Mouse (Mus musculus) liver, embryonic 14.5 days (tissue): ENCODE measurements at regions not wholly inside any gene's neighbourhood (a gene's known extent, or its start where the extent isn't known, plus 50 kb on each side); places are given as distances from the start of the nearest gene placed in this dataset.

Experiments used
- ATAC-seq: fragments of 200-750 bp; cut with Nextera tagmentation; 2 replicates; pipeline ENCODE4 v1.8.0; 2017; ENCODE audit warnings: moderate number of reproducible peaks, mild to moderate bottlenecking, moderate library complexity; ENCODE audit not compliant: insufficient read depth
- DNase-seq, 3 experiments: peaks; one replicate each; pipeline ENCODE4 v3.0.0-alpha.2; 2012 to 2013; ENCODE audit warnings: low read depth in 3 of 3, low spot score in 3 of 3
- H3K27ac ChIP-seq: fragments of 300-500 bp; sonication (generic); 2 replicates; pipeline ENCODE4 v1.5.1; 2014; ENCODE audit warnings: moderate library complexity, mild to moderate bottlenecking, control low read depth, inconsistent platforms
- H3K27me3 ChIP-seq: fragments of 300-500 bp; sonication (generic); 2 replicates; pipeline ENCODE4 v1.6.1; 2014; ENCODE audit warnings: mild to moderate bottlenecking, low read length, moderate library complexity; ENCODE audit not compliant: control insufficient read depth, insufficient read depth
- H3K36me3 ChIP-seq: fragments of 300-500 bp; sonication (generic); replicated peaks from 2 replicates; pipeline ENCODE4 v1.6.1; 2014; ENCODE audit warnings: low read depth; ENCODE audit not compliant: control insufficient read depth, insufficient read depth
- H3K4me1 ChIP-seq, 2 experiments: fragments of 200-500 bp in 1 of 2; fragments of 300-500 bp in 1 of 2; sonication (generic) in 1 of 2; replicated peaks; 2 replicates each; pipeline ENCODE4 v1.6.1; 2012 to 2014; ENCODE audit warnings: antibody characterized with exemption in 1 of 2, inconsistent platforms in 1 of 2, low read length in 1 of 2; ENCODE audit not compliant: control insufficient read depth in 2 of 2, insufficient read depth in 2 of 2
- H3K4me2 ChIP-seq: fragments of 300-500 bp; sonication (generic); 2 replicates; pipeline ENCODE4 v1.6.1; 2014; ENCODE audit warnings: low read depth, mild to moderate bottlenecking, control low read depth, moderate library complexity
- H3K4me3 ChIP-seq, 2 experiments: fragments of 200-500 bp in 1 of 2; fragments of 300-500 bp in 1 of 2; sonication (generic) in 1 of 2; 2 replicates each; pipeline ENCODE4 v1.5.1; 2012 to 2014; ENCODE audit warnings: low read depth in 2 of 2, low read length in 2 of 2, mild to moderate bottlenecking in 2 of 2, control low read depth in 1 of 2, inconsistent platforms in 1 of 2, moderate library complexity in 1 of 2; ENCODE audit not compliant: insufficient read depth in 1 of 2
- H3K9ac ChIP-seq: fragments of 300-500 bp; sonication (generic); replicated peaks from 2 replicates; pipeline ENCODE4 v1.6.1; 2014; ENCODE audit warnings: mild to moderate bottlenecking, control low read depth, moderate library complexity
- H3K9me3 ChIP-seq: fragments of 300-500 bp; sonication (generic); 2 replicates; pipeline ENCODE4 v1.6.1; 2016; ENCODE audit warnings: low read length, mixed read lengths; ENCODE audit not compliant: control insufficient read depth
- CTCF ChIP-seq: IDR thresholded peaks from 2 replicates; pipeline ENCODE4 v1.5.1; 2016; ENCODE audit warnings: antibody characterized with exemption, low read depth, control low read depth
- EP300 ChIP-seq: IDR thresholded peaks from 2 replicates; pipeline ENCODE4 v1.6.1; 2016; ENCODE audit warnings: antibody characterized with exemption, low read depth
- WGBS: fragments of 180-500 bp; shearing (Covaris S2); extraction: QIAGEN DNeasy Blood & Tissue Kit; methylation state at CpG from one replicate; pipeline ENCODE4 v1.1.7; 2014; ENCODE audit not compliant: insufficient replicate concordance; 5-methylcytosine and 5-hydroxymethylcytosine counted together

GRCm38 (mm10) chr13:16416356-16417019 is 404.8 kb downstream of the Inhba start:
- DNase-seq = no peak
- WGBS = 24% methylated on average over 2 of the region's 2 CpGs
- Histone ChIP-seq H3K4me2 (no peak overlapping the region), H3K27me3 (no peaks in the 10 kb centered on the region), H3K9me3 (no peaks in the 10 kb centered on the region), H3K9ac (no peak overlapping the region), H3K4me1 (no peaks in the 10 kb centered on the region), H3K36me3 (no peaks in the 10 kb centered on the region), H3K4me3 (no peak overlapping the region), H3K27ac (no peak overlapping the region)
- no peak for TF ChIP-seq CTCF
- no peak for TF ChIP-seq EP300
- ATAC-seq = no peak

- H3K4me2 ChIP-seq = no peak overlapping the region
- H3K27me3 ChIP-seq = no peaks in the 10 kb centered on the region
- H3K27ac ChIP-seq = no peak overlapping the region
- no peak for DNase-seq
- no peak for ATAC-seq
- H3K4me1 ChIP-seq = no peaks in the 10 kb centered on the region
- H3K9me3 ChIP-seq = no peaks in the 10 kb centered on the region
- 60% methylated on average over 2 of the region's 2 CpGs for WGBS
- H3K9ac ChIP-seq = no peak overlapping the region
- no peak for TF ChIP-seq CTCF
- TF ChIP-seq EP300 = no peak
- H3K4me3 ChIP-seq = no peak overlapping the region
- H3K36me3 ChIP-seq = no peaks in the 10 kb centered on the region
These were observed 412.5 kb downstream of the Inhba start for GRCm38 (mm10) chr13:16424147-16424546.

- H3K27me3 ChIP-seq = no peaks in the 10 kb centered on the region
- DNase-seq (no peak), ATAC-seq (no peak)
- no peak overlapping the region for H3K4me2 ChIP-seq
- H3K4me1 ChIP-seq = no peaks in the 10 kb centered on the region
- no peak for TF ChIP-seq CTCF
- no peak for TF ChIP-seq EP300
- no peak overlapping the region for H3K27ac ChIP-seq
- WGBS = 51% methylated on average over 2 of the region's 2 CpGs
- H3K9me3 ChIP-seq = no peaks in the 10 kb centered on the region
- no peaks in the 10 kb centered on the region for H3K36me3 ChIP-seq
- H3K9ac ChIP-seq = no peak overlapping the region
- H3K4me3 ChIP-seq = no peak overlapping the region
These were observed 423.8 kb downstream of the Inhba start for GRCm38 (mm10) chr13:16435436-16435835.

GRCm38 (mm10) chr13:16453234-16453633 is 441.6 kb downstream of the Inhba start:
- Histone ChIP-seq H3K9me3 (no peaks in the 10 kb centered on the region), H3K4me3 (no peak overlapping the region), H3K27me3 (no peaks in the 10 kb centered on the region), H3K9ac (no peak overlapping the region), H3K27ac (no peak overlapping the region), H3K4me2 (no peak overlapping the region), H3K36me3 (no peaks in the 10 kb centered on the region), H3K4me1 (no peaks in the 10 kb centered on the region)
- no peak for TF ChIP-seq CTCF
- no peak for TF ChIP-seq EP300
- ATAC-seq (no peak), DNase-seq (no peak)

GRCm38 (mm10) chr13:16459743-16460142 is 448.1 kb downstream of the Inhba start:
- Histone ChIP-seq H3K4me2 (no peak overlapping the region), H3K27ac (no peak overlapping the region), H3K36me3 (no peaks in the 10 kb centered on the region), H3K4me3 (no peak overlapping the region), H3K9me3 (no peaks in the 10 kb centered on the region), H3K9ac (no peak overlapping the region), H3K4me1 (no peaks in the 10 kb centered on the region; a peak in 1 of 4 replicates), H3K27me3 (no peaks in the 10 kb centered on the region)
- DNase-seq = no peak
- TF ChIP-seq CTCF = no peak
- no peak for TF ChIP-seq EP300
- no peak for ATAC-seq
- WGBS = 19% methylated on average over 2 of the region's 2 CpGs

GRCm38 (mm10) chr13:16461681-16462080 is 450.0 kb downstream of the Inhba start:
- H3K4me2 ChIP-seq = no peak overlapping the region

More at GRCm38 (mm10) chr13:16461681-16462080, 450.0 kb downstream of the Inhba start:
- H3K4me1 ChIP-seq = no peaks in the 10 kb centered on the region; a peak in 1 of 4 replicates
- H3K9ac ChIP-seq = no peak overlapping the region
- TF ChIP-seq EP300 = no peak
- TF ChIP-seq CTCF = no peak
- no peak overlapping the region for H3K27ac ChIP-seq
- WGBS = 53% methylated on average over 2 of the region's 2 CpGs
- DNase-seq (no peak), ATAC-seq (no peak)
- H3K4me3 ChIP-seq = no peak overlapping the region
- H3K36me3 ChIP-seq = no peaks in the 10 kb centered on the region
- H3K27me3 ChIP-seq = no peaks in the 10 kb centered on the region
- H3K9me3 ChIP-seq = no peaks in the 10 kb centered on the region
